Mouse (Mus musculus): ENCODE results near the gene Ptprd.

DNA sequence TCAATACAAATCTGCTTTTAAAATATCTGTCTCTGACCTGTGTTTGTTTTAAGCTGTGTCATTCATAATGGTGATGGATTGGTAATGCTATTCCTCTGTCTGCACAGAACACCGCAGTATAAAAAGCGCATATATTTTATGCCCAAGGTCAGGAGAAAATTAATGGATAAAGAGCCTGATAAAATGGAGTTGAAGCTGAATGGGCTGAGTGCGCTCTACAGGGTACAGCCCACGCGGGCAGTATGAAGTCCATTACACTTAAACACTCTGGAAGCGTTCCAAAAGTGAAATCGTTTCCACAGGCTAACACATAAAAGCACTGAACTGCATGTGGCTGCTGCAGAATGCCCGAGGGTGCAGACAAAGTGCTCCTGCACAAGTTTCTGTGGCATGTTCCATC lies 2032.3 kb downstream of the Ptprd start:
- no peak for TF ChIP-seq CTCF (IDR thresholded peaks at IDR 0.05; ENCODE audit: low read depth, low read length)
- TF ChIP-seq GATA1 (IDR thresholded peaks at IDR 0.05; ENCODE audit: borderline replicate concordance, low read length) = no peak
- TF ChIP-seq TAL1 (conservative IDR thresholded peaks at IDR 0.05; ENCODE audit: low read depth, low read length) = no peak

Measured in G1E (cell line).